Mouse (Mus musculus): Measurements from ENCODE around the gene Crx.
"Not testable (repeated sequence)": the region's sequence is repeated elsewhere in the genome, so short reads cannot be mapped to it uniquely, and the experiment has no call there.

Gene Crx

DNA sequence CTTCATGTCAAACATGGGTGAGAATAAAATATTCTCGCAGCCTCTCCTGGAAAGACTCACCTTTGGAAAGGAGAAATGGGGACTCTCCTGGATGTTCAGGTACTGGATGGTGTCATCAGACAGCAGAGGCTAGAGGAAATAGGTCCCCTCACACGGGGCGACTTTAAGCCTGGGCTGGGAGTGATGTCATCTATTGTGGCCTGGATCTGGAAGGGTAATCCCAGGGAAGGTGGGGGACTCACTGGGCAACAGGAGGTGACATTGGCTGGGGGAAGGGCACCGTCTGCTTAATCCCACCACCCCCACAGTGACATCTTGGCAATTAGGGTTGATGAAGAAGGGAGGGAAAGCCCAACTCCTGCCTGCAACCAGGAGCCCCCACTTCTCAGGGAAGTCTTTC lies at the start of gene Crx:
Gene Crx, minus strand, starts transcription at position 213 of the 400 bp plus-strand sequence.
- CTCF ChIA-PET, result no interaction called here

DNA sequence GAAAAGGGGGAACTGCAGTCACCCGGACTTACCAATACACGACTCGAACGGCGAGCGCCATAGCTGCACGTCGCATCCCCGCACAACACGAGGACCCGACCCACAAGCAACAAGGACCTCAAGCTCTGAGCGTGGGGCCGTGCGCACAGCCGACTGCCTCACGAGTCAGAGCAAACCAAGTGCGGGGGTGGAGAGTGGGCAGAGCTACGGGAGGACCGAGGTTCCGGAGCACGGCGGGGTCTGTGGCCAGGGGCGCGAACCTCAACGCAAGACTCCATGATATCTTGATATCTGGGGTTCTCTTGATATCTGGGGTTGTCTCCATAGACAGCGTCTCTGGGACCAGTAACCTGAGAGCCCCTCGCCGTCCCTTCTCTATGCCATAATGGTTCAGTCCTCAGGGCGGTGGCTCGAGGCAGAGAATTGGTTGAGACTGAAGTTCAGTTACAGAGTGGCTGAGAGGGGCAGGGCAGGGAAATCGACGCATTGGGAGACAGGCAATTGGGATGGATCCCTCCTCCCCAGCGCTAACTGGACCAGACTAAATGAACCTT lies 42.5 kb upstream of the Crx start, which contains the start of gene Selenow:
Gene Selenow, minus strand, starts transcription at position 183 of the 554 bp plus-strand sequence.
- CTCF ChIA-PET, result no interaction called here

DNA sequence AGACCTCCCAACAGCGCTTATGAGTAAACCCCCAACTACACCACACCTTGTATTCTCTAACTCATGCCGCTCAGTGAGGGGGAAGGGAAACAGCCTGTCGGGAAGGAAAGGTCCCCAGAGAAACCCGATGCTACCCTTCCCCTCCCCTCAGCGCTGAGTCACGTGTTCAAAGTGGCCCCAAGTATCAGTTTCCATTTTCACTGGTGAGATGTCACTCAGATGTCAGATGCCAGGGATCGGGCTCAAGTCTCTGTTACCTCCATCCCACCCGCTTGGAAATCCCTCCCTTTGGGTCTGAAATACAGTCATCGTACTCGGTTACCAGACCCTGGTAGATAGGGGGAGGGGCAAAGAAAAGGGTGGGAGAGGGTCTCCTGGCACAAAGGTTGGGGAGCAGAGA lies 42.0 kb upstream of the Crx start:
- CTCF ChIA-PET, result no interaction called here

DNA sequence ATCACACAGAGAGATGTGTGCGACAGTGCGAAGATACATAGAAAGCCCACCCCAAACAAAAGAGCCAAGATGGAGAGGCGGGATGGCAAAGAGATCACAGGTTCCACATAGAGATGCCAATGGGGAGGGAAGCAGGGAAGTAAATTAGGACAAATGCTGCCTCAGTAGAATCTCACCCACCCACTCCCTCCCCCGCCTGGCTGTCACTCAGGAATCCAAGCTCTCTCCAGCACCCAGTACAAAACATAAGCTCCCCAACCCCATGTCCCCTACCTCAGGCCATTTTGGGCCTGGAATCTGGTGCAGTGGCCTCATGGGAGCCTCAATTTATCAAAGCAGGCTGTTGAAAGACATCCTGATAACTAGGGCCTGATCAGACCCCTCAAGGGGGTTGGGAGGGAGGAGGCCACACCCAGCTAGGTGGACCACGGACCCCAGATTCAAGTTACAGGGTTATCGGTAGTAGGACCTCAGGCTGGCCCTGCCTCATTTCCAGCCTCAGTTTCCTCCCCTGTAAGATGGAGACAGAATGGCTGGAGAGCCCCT lies 41.0 kb upstream of the Crx start:
- CTCF ChIA-PET, result interaction anchor here (0.6 kb wide), 1 partner anchor 377 kb away, joined by 7 read pairs; no protein-coding TSS in a partner anchor

DNA sequence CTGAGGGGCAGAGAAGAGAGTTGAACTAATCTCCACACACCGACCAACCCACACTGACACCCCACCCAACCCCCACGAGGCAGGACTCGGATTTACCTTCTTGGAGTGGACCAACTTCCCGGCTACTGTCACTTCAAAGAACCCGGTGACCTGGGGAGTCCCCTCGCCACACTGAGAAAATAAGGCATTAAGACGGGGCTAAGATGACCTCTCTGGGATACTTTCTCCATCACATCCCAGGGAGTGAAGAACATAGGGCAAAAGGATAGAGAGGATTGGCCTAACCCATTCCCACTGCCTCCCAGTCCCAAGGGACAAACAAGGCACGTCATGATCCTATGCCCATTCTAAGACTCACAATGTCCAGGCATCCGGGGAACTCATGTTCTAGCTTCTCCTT lies 40.2 kb upstream of the Crx start:
- CTCF ChIA-PET, result no interaction called here

GRCm38 (mm10) chr7:15918371-15918770 lies 38.6 kb upstream of the Crx start:
- CTCF ChIA-PET, result no interaction called here

GRCm38 (mm10) chr7:15916996-15917395 lies 37.2 kb upstream of the Crx start:
- CTCF ChIA-PET, result interaction anchor here (0.7 kb wide), 1 partner anchor 414 kb away, joined by 11 read pairs; no protein-coding TSS in a partner anchor

GRCm38 (mm10) chr7:15916134-15916723 lies 36.5 kb upstream of the Crx start:
- CTCF ChIA-PET, result interaction anchor here (0.7 kb wide), 1 partner anchor 10 kb away, joined by 4 read pairs; no protein-coding TSS in a partner anchor

- CTCF ChIA-PET, result not testable (repeated sequence)
These were observed 35.9 kb upstream of the Crx start for GRCm38 (mm10) chr7:15915695-15916094.

DNA sequence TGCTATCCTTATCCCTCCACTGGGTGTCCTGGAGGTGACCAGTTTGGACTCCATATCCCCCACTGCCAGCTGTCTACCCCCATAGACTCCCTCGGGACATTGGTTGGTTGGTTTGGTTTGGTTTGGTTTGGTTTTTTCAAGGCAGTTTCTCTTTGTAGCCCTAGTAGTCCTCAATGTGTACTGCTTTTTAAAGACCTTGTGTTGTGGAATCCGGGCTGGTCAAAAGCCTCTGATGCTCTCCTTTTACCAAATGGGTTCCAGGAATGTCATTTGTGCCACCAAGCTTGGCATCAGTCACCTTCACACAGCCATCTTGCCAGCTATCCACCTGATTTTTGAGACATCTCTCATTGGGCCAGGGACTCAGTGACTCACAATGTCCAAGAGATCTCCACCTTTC lies 35.0 kb upstream of the Crx start:
- CTCF ChIA-PET, result interaction anchor here (0.7 kb wide), 1 partner anchor 398 kb away, joined by 6 read pairs; no protein-coding TSS in a partner anchor

DNA sequence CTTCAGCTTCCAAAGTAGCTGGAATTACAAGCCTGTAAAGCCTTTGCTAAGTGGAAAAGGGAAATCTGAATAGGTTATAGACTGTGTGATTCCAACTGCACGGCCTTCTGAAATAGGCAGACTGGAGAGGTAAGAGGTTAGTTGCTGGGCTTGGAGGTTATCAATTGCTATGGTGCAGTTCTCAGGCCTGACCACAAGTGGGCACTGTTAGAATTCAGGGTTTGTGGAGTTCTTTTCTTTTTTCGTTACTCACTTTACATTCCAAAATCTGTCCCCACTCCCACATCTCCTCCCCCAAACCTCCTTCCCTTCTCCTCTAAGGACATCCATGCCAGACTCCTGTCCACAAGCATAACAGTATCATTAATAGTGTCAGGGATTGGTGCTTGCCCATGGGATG lies 34.5 kb upstream of the Crx start:
- CTCF ChIA-PET, result interaction anchor here (0.7 kb wide), 1 partner anchor 398 kb away, joined by 6 read pairs; no protein-coding TSS in a partner anchor

DNA sequence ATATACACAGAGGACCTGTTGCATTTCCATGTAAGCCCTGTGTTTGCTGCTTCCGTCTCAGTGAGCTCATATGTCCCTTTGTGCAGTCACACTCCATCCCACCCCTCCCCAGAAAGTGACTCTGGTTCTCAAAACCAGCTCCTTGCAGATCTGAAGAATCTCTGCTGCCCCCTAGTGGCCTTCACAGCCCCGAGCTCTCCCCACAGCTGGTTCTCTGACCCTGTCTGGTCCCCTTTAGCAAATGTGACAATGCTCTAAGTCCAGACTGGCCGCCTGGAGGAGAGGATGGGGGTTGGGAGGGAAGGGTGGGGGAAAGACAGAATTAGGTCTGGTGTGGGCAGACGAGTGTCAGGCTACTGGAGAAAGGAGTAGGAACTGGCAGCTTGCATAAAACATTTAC lies 32.4 kb upstream of the Crx start:
- CTCF ChIA-PET, result no interaction called here

DNA sequence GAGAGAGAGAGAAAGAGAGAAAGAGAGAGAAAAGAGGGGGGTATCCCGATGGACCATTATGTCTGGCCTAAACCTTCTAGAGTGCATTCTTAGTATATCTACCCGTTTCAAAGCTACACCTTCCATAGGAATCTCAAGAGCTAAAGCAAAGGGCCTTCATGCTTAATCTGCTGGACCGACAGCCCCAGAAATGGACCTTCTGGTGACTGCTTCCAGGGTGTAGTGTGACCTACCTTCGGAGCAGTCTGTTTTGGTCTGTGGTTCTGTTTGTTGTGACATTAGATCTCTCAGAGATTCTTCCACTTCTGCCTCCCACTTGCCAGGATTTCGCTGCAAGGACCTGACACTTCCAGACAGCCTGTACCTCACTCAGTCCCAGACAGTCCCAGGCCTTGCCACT lies 30.8 kb upstream of the Crx start:
- CTCF ChIA-PET, result interaction anchor here (0.7 kb wide), 1 partner anchor 26 kb away, joined by 5 read pairs; no protein-coding TSS in a partner anchor

DNA sequence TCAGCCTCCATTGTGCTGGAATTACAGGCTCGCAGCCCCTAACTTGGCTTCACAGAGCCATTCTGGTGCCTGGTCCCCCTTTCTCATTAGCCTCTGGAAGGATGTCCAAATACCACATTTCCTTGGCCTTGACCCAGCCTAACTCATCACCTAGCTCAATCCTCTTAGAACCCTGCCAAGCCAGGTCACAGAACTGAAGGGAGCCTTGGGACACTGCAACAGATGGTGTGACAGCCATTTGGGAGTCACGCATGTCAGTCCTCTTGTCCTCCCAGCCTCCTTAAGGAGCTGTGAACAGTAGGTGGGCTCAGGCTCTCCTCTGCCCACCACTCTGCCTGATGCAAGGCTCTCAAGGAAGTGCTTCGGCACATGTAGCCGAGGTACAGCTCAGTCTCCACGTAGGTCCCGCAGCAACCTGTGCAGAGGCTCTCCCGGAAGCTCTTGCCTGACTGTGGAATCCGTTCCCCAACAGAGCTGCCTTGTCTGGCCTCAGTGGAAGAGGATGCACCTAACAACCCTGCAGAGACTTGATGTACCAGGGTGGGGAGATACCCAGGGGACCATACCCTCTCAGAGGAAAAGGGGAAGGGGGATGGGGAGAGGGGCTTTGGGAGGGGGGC lies 28.3 kb upstream of the Crx start:
- CTCF ChIA-PET, result no interaction called here

DNA sequence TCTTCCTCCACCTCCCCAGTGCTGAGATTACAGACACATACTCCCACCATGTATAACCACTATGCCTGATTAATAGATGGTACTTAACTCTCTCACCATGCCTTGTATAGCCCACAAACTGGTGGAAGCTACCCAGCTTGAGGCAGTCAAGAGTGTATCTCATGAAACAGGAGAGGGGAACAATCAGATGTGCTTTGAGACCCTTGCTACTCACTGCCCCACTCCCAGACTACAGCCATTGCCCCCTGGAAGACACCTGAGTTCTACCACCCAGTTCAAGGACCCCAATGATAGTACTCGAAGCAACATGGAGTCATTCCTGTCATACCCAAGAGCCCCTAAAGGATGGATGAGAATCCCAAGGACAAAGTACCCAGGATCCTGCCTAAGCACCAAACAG lies 26.8 kb upstream of the Crx start:
- CTCF ChIA-PET, result no interaction called here

DNA sequence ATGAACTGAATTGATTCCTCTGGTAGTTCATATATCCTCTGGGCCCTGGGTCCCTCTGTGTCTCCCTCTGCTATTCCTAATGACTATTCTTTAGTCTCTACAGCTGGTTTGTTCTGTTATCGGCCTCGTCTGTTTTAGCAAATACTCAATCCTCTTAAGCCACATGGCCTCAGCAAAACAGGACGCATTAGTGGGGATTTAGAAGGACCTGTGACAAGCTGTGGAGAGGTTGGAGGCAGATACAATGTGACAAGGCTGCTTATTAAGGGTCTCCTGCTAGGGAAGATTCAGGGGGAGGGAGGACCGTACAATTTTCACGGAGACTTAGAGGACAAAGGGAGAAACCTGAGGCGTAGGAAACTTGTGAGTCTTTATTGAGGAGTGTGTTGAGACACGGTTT lies 26.1 kb upstream of the Crx start:
- CTCF ChIA-PET, result no interaction called here

- CTCF ChIA-PET, result interaction anchor here (0.7 kb wide), 2 partner anchors 33 to 933 kb away, joined by 3 to 13 read pairs; no protein-coding TSS in a partner anchor
These were observed 21.7 kb upstream of the Crx start for GRCm38 (mm10) chr7:15901366-15902048.

DNA sequence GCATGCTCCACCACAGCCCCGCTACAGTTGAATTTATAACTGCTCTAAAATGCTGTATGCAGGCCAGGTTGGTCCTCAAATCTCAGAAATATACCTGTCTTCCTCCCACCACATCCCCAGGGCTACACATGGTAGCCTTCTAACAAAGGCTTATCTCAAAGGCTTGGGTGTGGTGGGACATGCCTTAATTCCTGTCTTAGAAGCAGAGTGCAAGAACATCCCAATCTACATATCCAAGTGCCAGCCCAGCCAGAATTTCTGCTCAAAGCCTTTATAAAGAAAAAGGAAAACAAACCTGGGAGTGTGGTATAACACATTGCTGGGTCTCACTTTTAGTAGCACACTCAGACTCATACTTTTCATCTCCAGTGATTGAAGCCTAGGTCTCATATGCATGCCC lies 14.5 kb upstream of the Crx start:
- CTCF ChIA-PET, result no interaction called here

- CTCF ChIA-PET, result no interaction called here
These were observed 4.4 kb upstream of the Crx start for GRCm38 (mm10) chr7:15884127-15884526.

- CTCF ChIA-PET, result no interaction called here
These were observed 2.5 kb upstream of the Crx start, which contains the start of gene Crxos for GRCm38 (mm10) chr7:15882317-15882716. Gene Crxos (plus strand): TSS chr7:15882617.

- CTCF ChIA-PET, result no interaction called here
These were observed 2.1 kb upstream of the Crx start for GRCm38 (mm10) chr7:15881831-15882230.

GRCm38 (mm10) chr7:15881388-15881787 lies 1.6 kb upstream of the Crx start:
- CTCF ChIA-PET, result no interaction called here

All from spleen, embryonic (tissue).